Mouse (Mus musculus) forebrain, postnatal 0 days (tissue): ENCODE measurements around the gene Hist1h2aa. TPM values are rescaled to one million over a fixed set of nuclear protein-coding genes. Genes with fewer than 3 reads are reported as not detected.

Experiments used
- ATAC-seq: fragments of 200-750 bp; cut with Nextera tagmentation; 2 replicates; pipeline ENCODE4 v1.8.0; 2017; ENCODE audit warnings: mild to moderate bottlenecking, moderate library complexity
- DNase-seq: peaks from one replicate; pipeline ENCODE4 v3.0.0-alpha.2; 2015
- H3K27ac ChIP-seq: fragments of 300-500 bp; sonication (generic); 2 replicates; pipeline ENCODE4 v1.5.1; 2014; ENCODE audit warnings: low read depth, mild to moderate bottlenecking, antibody characterized with exemption, low read length, moderate library complexity, mixed read lengths
- H3K27me3 ChIP-seq: fragments of 300-500 bp; sonication (generic); 2 replicates; pipeline ENCODE4 v1.6.1; 2014; ENCODE audit warnings: mild to moderate bottlenecking, low read length, mixed read lengths; ENCODE audit not compliant: insufficient read depth
- H3K36me3 ChIP-seq: fragments of 300-500 bp; sonication (generic); 2 replicates; pipeline ENCODE4 v1.6.1; 2014; ENCODE audit warnings: mild to moderate bottlenecking, moderate library complexity; ENCODE audit not compliant: insufficient read depth
- H3K4me1 ChIP-seq: fragments of 300-500 bp; sonication (generic); 2 replicates; pipeline ENCODE4 v1.6.1; 2014; ENCODE audit warnings: antibody characterized with exemption; ENCODE audit not compliant: insufficient read depth
- H3K4me2 ChIP-seq: fragments of 300-500 bp; sonication (generic); 2 replicates; pipeline ENCODE4 v1.6.1; 2014; ENCODE audit warnings: low read depth, mild to moderate bottlenecking, moderate library complexity
- H3K4me3 ChIP-seq: fragments of 300-500 bp; sonication (generic); 2 replicates; pipeline ENCODE4 v1.5.1; 2014; ENCODE audit warnings: low read depth, low read length, mixed read lengths
- H3K9ac ChIP-seq: fragments of 300-500 bp; sonication (generic); 2 replicates; pipeline ENCODE4 v1.6.1; 2014; ENCODE audit warnings: mild to moderate bottlenecking
- H3K9me3 ChIP-seq: fragments of 300-500 bp; sonication (generic); 2 replicates; pipeline ENCODE4 v1.6.1; 2016; ENCODE audit warnings: low read length
- CTCF ChIP-seq: sonication (generic); IDR thresholded peaks from 2 replicates; pipeline ENCODE4 v1.5.1; 2016; ENCODE audit warnings: antibody characterized with exemption, control low read depth, low read depth
- WGBS: fragments of 180-500 bp; shearing (Covaris S2); extraction: QIAGEN DNeasy Blood & Tissue Kit; methylation state at CpG from one replicate; pipeline ENCODE4 v1.1.7; 2014; 5-methylcytosine and 5-hydroxymethylcytosine counted together
- polyA plus RNA-seq: library from polyadenylated mRNA; unstranded; fragments of >200 nt; fragmentation: Nextera tagmentation; extraction: Ambion mirVana; gene quantifications from 2 replicates; pipeline ENCODE4 v1.2.1, GENCODE M21; 2015
- total RNA-seq: library from RNA; depleted of rRNA; stranded (reverse); fragments of >200 nt; gene quantifications from 2 replicates; pipeline ENCODE4 v1.2.3, GENCODE M21; 2014

Hist1h2aa gene
- total and polyA plus RNA-seq, 2 experiments from 2014 or later, result not detected

DNA sequence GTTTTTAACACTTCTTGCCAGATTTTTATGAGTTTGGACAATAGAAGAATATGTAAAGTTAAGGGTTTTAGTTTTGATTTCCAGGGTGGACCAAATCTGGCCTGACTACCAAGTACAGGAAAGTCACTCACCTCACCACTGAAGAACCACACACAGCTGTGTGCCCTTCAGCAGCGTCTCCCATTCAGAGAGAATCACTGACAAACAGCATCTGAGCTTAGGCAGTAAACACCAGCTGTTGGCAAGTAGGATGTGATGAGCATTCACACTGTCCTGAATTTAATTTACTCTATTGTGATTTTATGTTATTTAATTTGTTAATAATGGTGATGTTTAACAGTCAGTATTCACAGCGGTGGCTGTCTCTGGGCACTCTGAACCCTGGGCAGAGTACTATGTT lies 8.5 kb upstream of the Hist1h2aa start:
- 50% methylated on average over 2 of the region's 2 CpGs for WGBS
- no peak overlapping the region for H3K9ac ChIP-seq
- H3K27ac ChIP-seq, result no peak overlapping the region
- H3K4me1 ChIP-seq, result no peaks in the 10 kb centered on the region
- H3K36me3 ChIP-seq, result no peaks in the 10 kb centered on the region
- no peak for TF ChIP-seq CTCF
- H3K9me3 ChIP-seq, result no peaks in the 10 kb centered on the region
- no peak overlapping the region for H3K4me3 ChIP-seq
- peak; percentile 70 for ATAC-seq
- H3K27me3 ChIP-seq, result no peaks in the 10 kb centered on the region
- no peak overlapping the region for H3K4me2 ChIP-seq
- DNase-seq, result no peak

DNA sequence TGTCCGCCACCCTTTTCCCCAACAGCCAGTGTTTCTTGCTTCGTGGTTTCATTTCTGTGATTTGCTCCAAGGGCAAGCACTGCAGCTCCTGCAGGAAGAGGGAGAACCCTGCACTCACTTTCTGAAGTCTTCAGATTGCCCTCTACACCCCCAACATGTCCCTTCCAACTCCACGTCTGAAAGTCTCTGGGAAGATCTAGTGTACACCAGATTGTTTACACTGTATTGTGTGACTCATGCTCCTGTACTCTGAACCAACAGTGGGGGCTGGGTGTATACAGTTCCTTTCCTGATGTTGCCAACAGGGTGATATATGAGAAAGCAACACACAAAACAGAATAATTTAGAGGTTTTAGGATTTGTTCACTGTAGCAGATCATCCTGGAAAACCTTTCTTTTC lies 5.6 kb upstream of the Hist1h2aa start:
- Histone ChIP-seq H3K9me3 (no peaks in the 10 kb centered on the region), H3K36me3 (no peaks in the 10 kb centered on the region), H3K27ac (no peak overlapping the region), H3K4me2 (no peak overlapping the region), H3K4me3 (no peak overlapping the region), H3K4me1 (no peaks in the 10 kb centered on the region), H3K27me3 (no peaks in the 10 kb centered on the region), H3K9ac (no peak overlapping the region)
- 66% methylated on average over 3 of the region's 3 CpGs for WGBS
- no peak for DNase-seq
- no peak for TF ChIP-seq CTCF
- no peak for ATAC-seq

DNA sequence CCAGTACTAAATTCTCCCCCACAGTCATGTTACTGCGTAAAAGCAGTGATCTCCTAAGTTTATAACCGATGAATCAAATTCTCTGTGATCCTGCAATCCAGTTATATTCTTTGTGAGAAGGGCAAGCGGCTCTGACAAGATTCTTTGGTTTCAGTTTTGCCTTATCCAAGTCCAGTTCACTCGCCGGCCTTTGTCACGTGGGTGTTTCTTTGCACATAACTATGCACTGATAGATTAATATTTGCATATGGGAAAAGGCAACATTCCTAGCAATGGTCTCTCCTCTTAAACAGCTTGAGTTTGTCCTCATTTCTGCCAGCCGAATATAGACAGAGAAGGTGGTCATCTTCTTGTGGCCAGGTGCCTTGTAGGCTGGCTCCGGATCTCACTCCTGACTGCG lies 3.8 kb upstream of the Hist1h2aa start:
- ATAC-seq (no peak), DNase-seq (no peak)
- Histone ChIP-seq H3K36me3 (no peaks in the 10 kb centered on the region), H3K4me1 (no peaks in the 10 kb centered on the region), H3K9me3 (no peaks in the 10 kb centered on the region), H3K4me2 (no peak overlapping the region), H3K27ac (no peak overlapping the region), H3K27me3 (no peaks in the 10 kb centered on the region), H3K9ac (no peak overlapping the region), H3K4me3 (no peak overlapping the region)
- no peak for TF ChIP-seq CTCF
- WGBS, result 94% methylated on average over 9 of the region's 9 CpGs

DNA sequence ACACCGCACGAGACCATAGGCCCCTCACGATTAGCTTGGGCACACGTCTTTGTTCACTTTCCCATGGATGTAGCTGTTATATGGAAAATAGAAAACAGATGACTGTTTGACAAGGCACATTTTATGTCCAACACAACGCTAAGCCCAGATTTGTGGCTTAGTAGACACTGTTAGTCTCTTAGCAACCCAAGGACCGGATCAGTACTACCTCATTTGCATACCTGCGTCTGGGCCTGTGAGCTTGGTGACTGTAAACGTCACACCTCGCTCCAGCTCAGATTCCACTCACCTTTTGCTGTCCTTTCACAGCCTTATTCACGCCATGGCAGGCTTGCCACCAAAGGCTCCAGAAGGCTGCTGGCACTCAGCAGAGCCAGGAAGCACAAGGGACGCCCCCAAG lies 3.4 kb upstream of the Hist1h2aa start:
- ATAC-seq (no peak), DNase-seq (no peak)
- no peak overlapping the region for H3K9ac ChIP-seq
- H3K4me3 ChIP-seq, result no peak overlapping the region
- WGBS, result 78% methylated on average over 11 of the region's 11 CpGs
- no peaks in the 10 kb centered on the region for H3K27me3 ChIP-seq
- H3K4me2 ChIP-seq, result no peak overlapping the region
- no peak for TF ChIP-seq CTCF
- H3K4me1 ChIP-seq, result no peaks in the 10 kb centered on the region
- H3K27ac ChIP-seq, result no peak overlapping the region
- no peaks in the 10 kb centered on the region for H3K36me3 ChIP-seq
- no peaks in the 10 kb centered on the region for H3K9me3 ChIP-seq

DNA sequence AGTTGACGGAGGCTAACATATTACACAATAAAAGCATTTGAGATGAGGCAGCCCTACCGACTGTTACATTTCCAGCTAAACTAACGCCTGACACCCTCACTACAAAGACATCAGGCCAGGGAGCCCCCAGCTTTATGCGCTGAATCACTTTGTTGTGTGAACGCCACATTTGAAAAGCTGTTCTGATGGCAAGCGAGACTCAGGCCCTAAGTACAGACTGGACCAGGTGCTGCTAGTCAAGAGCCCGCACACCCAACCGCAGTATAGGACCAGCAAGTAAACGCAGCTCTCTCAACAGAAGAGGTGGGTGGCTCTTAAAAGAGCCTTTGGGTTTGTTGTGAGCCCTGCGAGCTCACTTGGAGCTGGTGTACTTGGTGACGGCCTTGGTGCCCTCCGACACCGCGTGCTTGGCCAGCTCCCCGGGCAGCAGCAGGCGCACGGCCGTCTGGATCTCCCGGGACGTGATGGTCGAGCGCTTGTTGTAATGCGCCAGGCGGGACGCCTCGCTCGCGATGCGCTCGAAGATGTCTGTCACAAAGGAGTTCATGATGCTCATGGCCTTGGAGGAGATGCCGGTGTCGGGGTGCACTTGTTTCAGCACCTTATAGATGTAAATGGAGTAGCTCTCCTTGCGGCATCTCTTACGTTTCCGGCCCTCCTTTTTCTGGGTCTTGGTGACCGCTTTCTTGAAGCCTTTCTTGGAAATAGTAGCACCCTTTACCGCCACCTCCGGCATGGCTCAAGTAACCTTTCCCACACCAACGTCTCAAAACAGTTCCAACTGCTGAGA lies 646 bp upstream of the Hist1h2aa start, which contains the start of gene Hist1h2ba:
Hist1h2ba (minus strand) TSS at position 736 of the 790 bp plus-strand sequence.
- DNase-seq (no peak), ATAC-seq (no peak)
- no peak for TF ChIP-seq CTCF
- H3K4me3 ChIP-seq, result no peak within 1 kb of the TSS
- H3K27ac ChIP-seq, result no peak within 1 kb of the TSS
- no peaks in the 10 kb centered on the region for H3K4me1 ChIP-seq
- no peak within 1 kb of the TSS for H3K9ac ChIP-seq
- H3K27me3 ChIP-seq, result no peaks in the 10 kb centered on the region
- H3K36me3 ChIP-seq, result no peaks in the 10 kb centered on the region
- H3K9me3 ChIP-seq, result no peaks in the 10 kb centered on the region
- WGBS, result 95% methylated on average over 35 of the region's 39 CpGs
- no peak within 1 kb of the TSS for H3K4me2 ChIP-seq

DNA sequence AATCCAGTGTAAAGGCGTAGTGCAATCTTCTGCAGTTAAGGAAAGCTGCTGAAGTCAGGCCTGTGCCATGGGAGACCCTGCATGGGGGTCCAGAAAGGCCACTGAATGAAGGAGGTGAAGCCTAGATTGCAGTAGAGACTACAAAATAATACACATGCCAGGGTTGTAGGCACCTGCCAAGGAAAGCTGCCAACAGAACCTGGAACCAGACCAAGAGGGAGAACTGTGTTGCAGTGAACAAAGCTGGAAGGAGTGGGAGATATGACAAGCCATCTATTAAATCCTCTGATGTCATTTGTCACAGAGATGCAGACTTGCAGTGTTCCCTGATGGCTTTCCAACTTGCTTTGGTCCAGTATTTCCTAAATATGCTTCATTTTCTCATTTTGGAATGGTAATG lies 4.4 kb downstream of the Hist1h2aa start:
- ATAC-seq (no peak; the same call in 1 of the 2 replicates), DNase-seq (peak; percentile 57)
- WGBS, result 67% methylated on average over 1 of the region's 1 CpGs

DNA sequence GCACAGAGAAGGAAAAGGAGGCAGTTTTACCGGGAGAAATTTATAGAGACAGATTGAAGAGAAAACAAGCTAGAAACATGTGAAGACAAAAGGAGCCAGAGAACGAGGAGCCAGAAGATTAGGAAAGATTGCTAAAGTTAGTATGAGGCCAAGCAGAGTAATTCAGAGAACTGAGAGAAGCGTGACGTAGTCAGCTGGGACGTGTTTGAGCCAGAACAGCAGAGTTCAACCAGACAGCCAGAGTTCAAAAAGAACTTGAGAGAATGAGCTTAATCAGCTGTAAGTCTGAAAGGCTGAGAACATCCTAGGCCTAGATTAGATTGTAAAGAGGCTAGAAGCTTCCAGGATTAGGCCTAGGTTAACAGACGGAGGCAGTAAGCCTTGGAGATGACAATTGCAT lies 6.0 kb downstream of the Hist1h2aa start:
- H3K27me3 ChIP-seq, result no peaks in the 10 kb centered on the region
- WGBS, result 40% methylated on average over 6 of the region's 6 CpGs
- DNase-seq (no peak), ATAC-seq (no peak)
- H3K9ac ChIP-seq, result no peak overlapping the region
- no peak for TF ChIP-seq CTCF
- H3K27ac ChIP-seq, result no peak overlapping the region
- no peak overlapping the region for H3K4me3 ChIP-seq
- no peaks in the 10 kb centered on the region for H3K9me3 ChIP-seq
- H3K36me3 ChIP-seq, result no peaks in the 10 kb centered on the region
- no peak overlapping the region for H3K4me2 ChIP-seq
- H3K4me1 ChIP-seq, result no peaks in the 10 kb centered on the region

More for the DNA sequence above, 4.4 kb downstream of the Hist1h2aa start:
- H3K27me3 ChIP-seq, result no peaks in the 10 kb centered on the region
- H3K9ac ChIP-seq, result no peak overlapping the region
- no peak overlapping the region for H3K4me3 ChIP-seq
- no peaks in the 10 kb centered on the region for H3K4me1 ChIP-seq
- no peaks in the 10 kb centered on the region for H3K36me3 ChIP-seq
- no peaks in the 10 kb centered on the region for H3K9me3 ChIP-seq
- no peak for TF ChIP-seq CTCF
- no peak overlapping the region for H3K4me2 ChIP-seq
- no peak overlapping the region for H3K27ac ChIP-seq
